Mouse (Mus musculus): ENCODE measurements around the gene Cox6a1. TPM values are rescaled to one million over a fixed set of nuclear protein-coding genes. Genes with fewer than 3 reads are reported as not detected.

The Cox6a1 gene
- total and polyA plus RNA-seq, 3 experiments: 143 to 1,989 (median 312) TPM

GRCm38 (mm10) chr5:115364782-115365181 is 16.0 kb upstream of the Cox6a1 start:
- TF ChIP-seq POLR2AphosphoS5 (IDR thresholded peaks at IDR 0.05; ENCODE audit: insufficient replicate concordance, low read depth, low read length): no peak
- peaks cover 10% of the 10 kb centered on the region for H3K27me3 ChIP-seq (ENCODE audit: insufficient read depth, low read length)
- no peaks in the 10 kb centered on the region for H3K9me3 ChIP-seq (replicated peaks)
- peaks cover 12% of the 10 kb centered on the region for H3K36me3 ChIP-seq (replicated peaks)
- peaks cover 13% of the 10 kb centered on the region for H3K4me1 ChIP-seq (ENCODE audit: insufficient read depth, low read depth, low read length)
- ATAC-seq (ENCODE audit: extremely low read depth, insufficient number of reproducible peaks, low FRiP score, poor library complexity, severe bottlenecking) (no peak), DNase-seq (ENCODE audit: low spot score) (no peak)
- no peak overlapping the region for H3K4me3 ChIP-seq (ENCODE audit: low read depth, low read length)

GRCm38 (mm10) chr5:115362819-115363714 is 14.3 kb upstream of the Cox6a1 start:
- no peak for TF ChIP-seq GATA2 (IDR thresholded peaks at IDR 0.05; ENCODE audit: borderline replicate concordance, low read depth, low read length)
- no peak for TF ChIP-seq GATA1 (IDR thresholded peaks at IDR 0.05; ENCODE audit: borderline replicate concordance, low read length)
- TF ChIP-seq CTCF (IDR thresholded peaks at IDR 0.05; ENCODE audit: low read depth, low read length): no peak
- no peak for TF ChIP-seq POLR2AphosphoS5 (IDR thresholded peaks at IDR 0.05; ENCODE audit: insufficient replicate concordance, low read depth, low read length)
- no peak for TF ChIP-seq TAL1 (conservative IDR thresholded peaks at IDR 0.05; ENCODE audit: low read depth, low read length)
- no peaks in the 10 kb centered on the region for H3K9me3 ChIP-seq (replicated peaks)
- DNase-seq (ENCODE audit: low spot score) (no peak), ATAC-seq (ENCODE audit: extremely low read depth, insufficient number of reproducible peaks, low FRiP score, poor library complexity, severe bottlenecking) (no peak)
- H3K4me3 ChIP-seq (ENCODE audit: low read depth, low read length): no peak overlapping the region
- H3K27me3 ChIP-seq (ENCODE audit: insufficient read depth, low read length): peaks cover 2% of the 10 kb centered on the region; the same call in 1 of the 2 replicates
- H3K4me1 ChIP-seq (ENCODE audit: insufficient read depth, low read depth, low read length): peaks cover 23% of the 10 kb centered on the region
- H3K36me3 ChIP-seq (replicated peaks): peaks cover 12% of the 10 kb centered on the region

- TF ChIP-seq GATA1 (IDR thresholded peaks at IDR 0.05; ENCODE audit: borderline replicate concordance, low read length): no peak
- no peak for TF ChIP-seq CTCF (IDR thresholded peaks at IDR 0.05; ENCODE audit: low read depth, low read length)
- no peak for TF ChIP-seq GATA2 (IDR thresholded peaks at IDR 0.05; ENCODE audit: borderline replicate concordance, low read depth, low read length)
- TF ChIP-seq TAL1 (conservative IDR thresholded peaks at IDR 0.05; ENCODE audit: low read depth, low read length): no peak
- no peak for TF ChIP-seq POLR2AphosphoS5 (IDR thresholded peaks at IDR 0.05; ENCODE audit: insufficient replicate concordance, low read depth, low read length)
- H3K4me3 ChIP-seq (ENCODE audit: low read depth, low read length): no peak overlapping the region
- peaks cover 12% of the 10 kb centered on the region for H3K36me3 ChIP-seq (replicated peaks)
- H3K4me1 ChIP-seq (ENCODE audit: insufficient read depth, low read depth, low read length): peaks cover 23% of the 10 kb centered on the region
- H3K27me3 ChIP-seq (ENCODE audit: insufficient read depth, low read length): peaks cover 6% of the 10 kb centered on the region; the same call in 1 of the 2 replicates
- ATAC-seq (ENCODE audit: extremely low read depth, insufficient number of reproducible peaks, low FRiP score, poor library complexity, severe bottlenecking) (no peak), DNase-seq (ENCODE audit: low spot score) (no peak)
- H3K9me3 ChIP-seq (replicated peaks): no peaks in the 10 kb centered on the region
Measured at GRCm38 (mm10) chr5:115362216-115362615, 13.4 kb upstream of the Cox6a1 start.

- H3K27me3 ChIP-seq (ENCODE audit: insufficient read depth, low read length): peaks cover 23% of the 10 kb centered on the region
- peaks cover 5% of the 10 kb centered on the region for H3K36me3 ChIP-seq (replicated peaks)
- peaks cover 23% of the 10 kb centered on the region for H3K4me1 ChIP-seq (ENCODE audit: insufficient read depth, low read depth, low read length)
- TF ChIP-seq POLR2AphosphoS5 (IDR thresholded peaks at IDR 0.05; ENCODE audit: insufficient replicate concordance, low read depth, low read length) (no peak), TAL1 (conservative IDR thresholded peaks at IDR 0.05; ENCODE audit: low read depth, low read length) (no peak), GATA1 (IDR thresholded peaks at IDR 0.05; ENCODE audit: borderline replicate concordance, low read length) (no peak), GATA2 (IDR thresholded peaks at IDR 0.05; ENCODE audit: borderline replicate concordance, low read depth, low read length) (no peak), CTCF (IDR thresholded peaks at IDR 0.05; ENCODE audit: low read depth, low read length) (no peak)
- no peaks in the 10 kb centered on the region for H3K9me3 ChIP-seq (replicated peaks)
- H3K4me3 ChIP-seq (ENCODE audit: low read depth, low read length): no peak overlapping the region
- DNase-seq (ENCODE audit: low spot score) (no peak), ATAC-seq (ENCODE audit: extremely low read depth, insufficient number of reproducible peaks, low FRiP score, poor library complexity, severe bottlenecking) (no peak)
Measured at GRCm38 (mm10) chr5:115359851-115360372, 11.1 kb upstream of the Cox6a1 start.

- H3K4me1 ChIP-seq (ENCODE audit: insufficient read depth, low read depth, low read length): peaks cover 23% of the 10 kb centered on the region
- TF ChIP-seq POLR2AphosphoS5 (IDR thresholded peaks at IDR 0.05; ENCODE audit: insufficient replicate concordance, low read depth, low read length): no peak
- no peak for TF ChIP-seq CTCF (IDR thresholded peaks at IDR 0.05; ENCODE audit: low read depth, low read length)
- TF ChIP-seq GATA1 (IDR thresholded peaks at IDR 0.05; ENCODE audit: borderline replicate concordance, low read length): no peak
- TF ChIP-seq GATA2 (IDR thresholded peaks at IDR 0.05; ENCODE audit: borderline replicate concordance, low read depth, low read length): no peak
- TF ChIP-seq TAL1 (conservative IDR thresholded peaks at IDR 0.05; ENCODE audit: low read depth, low read length): no peak
- H3K4me3 ChIP-seq (ENCODE audit: low read depth, low read length): no peak overlapping the region; the same call in 1 of the 2 replicates
- H3K27me3 ChIP-seq (ENCODE audit: insufficient read depth, low read length): peaks cover 23% of the 10 kb centered on the region
- peaks cover 5% of the 10 kb centered on the region for H3K36me3 ChIP-seq (replicated peaks)
- no peak for ATAC-seq (ENCODE audit: extremely low read depth, insufficient number of reproducible peaks, low FRiP score, poor library complexity, severe bottlenecking)
- no peak for DNase-seq (ENCODE audit: low spot score)
- H3K9me3 ChIP-seq (replicated peaks): no peaks in the 10 kb centered on the region
Measured at GRCm38 (mm10) chr5:115359438-115359837, 10.7 kb upstream of the Cox6a1 start.

- peak; percentile 96 for TF ChIP-seq CTCF (IDR thresholded peaks at IDR 0.05; ENCODE audit: low read depth, low read length)
- TF ChIP-seq TAL1 (conservative IDR thresholded peaks at IDR 0.05; ENCODE audit: low read depth, low read length): no peak
- TF ChIP-seq POLR2AphosphoS5 (IDR thresholded peaks at IDR 0.05; ENCODE audit: insufficient replicate concordance, low read depth, low read length): no peak
- TF ChIP-seq GATA2 (IDR thresholded peaks at IDR 0.05; ENCODE audit: borderline replicate concordance, low read depth, low read length): no peak
- TF ChIP-seq GATA1 (IDR thresholded peaks at IDR 0.05; ENCODE audit: borderline replicate concordance, low read length): no peak
- ATAC-seq (ENCODE audit: extremely low read depth, insufficient number of reproducible peaks, low FRiP score, poor library complexity, severe bottlenecking): peak; percentile 54
- Histone ChIP-seq H3K4me3 (ENCODE audit: low read depth, low read length) (peak overlapping the region; percentile 2; the same call in 1 of the 2 replicates), H3K9me3 (replicated peaks) (no peaks in the 10 kb centered on the region), H3K4me1 (ENCODE audit: insufficient read depth, low read depth, low read length) (peaks cover 23% of the 10 kb centered on the region), H3K27me3 (ENCODE audit: insufficient read depth, low read length) (peaks cover 26% of the 10 kb centered on the region), H3K36me3 (replicated peaks) (peaks cover 5% of the 10 kb centered on the region)
- peak; percentile 88 for DNase-seq (ENCODE audit: low spot score)
Measured at GRCm38 (mm10) chr5:115358872-115359271, 10.1 kb upstream of the Cox6a1 start.
